Mouse (Mus musculus): ENCODE data around the gene Slc16a4. TPM values are rescaled to one million over a fixed set of nuclear protein-coding genes. Genes with fewer than 3 reads are reported as not detected.
"Not testable (repeated sequence)": the region's sequence is repeated elsewhere in the genome, so short reads cannot be mapped to it uniquely, and the experiment has no call there.

The Slc16a4 gene
- total RNA-seq, 2 experiments from 2014 or later, result not detected

DNA sequence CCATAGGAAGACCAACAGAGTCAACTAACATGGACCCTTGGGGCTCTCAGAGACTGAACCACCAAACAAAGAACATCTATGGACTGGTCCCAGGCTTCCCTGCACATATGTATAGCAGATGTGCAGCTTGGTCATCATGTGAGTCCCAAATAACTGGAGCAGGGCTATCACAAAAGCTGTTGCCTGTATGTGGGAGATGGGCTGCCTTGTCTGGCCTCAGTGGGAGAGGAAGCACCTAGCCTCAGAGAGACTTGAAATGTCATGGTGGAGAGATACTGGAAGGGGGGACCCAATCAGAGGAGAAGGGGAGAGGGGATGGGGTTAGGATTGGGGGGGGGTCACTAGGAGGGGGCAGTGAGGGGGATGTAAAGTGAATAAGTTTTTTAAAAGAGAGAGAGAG is 3.7 kb upstream of the Slc16a4 start:
- ATAC-seq (replicated peaks; ENCODE audit: poor library complexity, severe bottlenecking), result no peak

DNA sequence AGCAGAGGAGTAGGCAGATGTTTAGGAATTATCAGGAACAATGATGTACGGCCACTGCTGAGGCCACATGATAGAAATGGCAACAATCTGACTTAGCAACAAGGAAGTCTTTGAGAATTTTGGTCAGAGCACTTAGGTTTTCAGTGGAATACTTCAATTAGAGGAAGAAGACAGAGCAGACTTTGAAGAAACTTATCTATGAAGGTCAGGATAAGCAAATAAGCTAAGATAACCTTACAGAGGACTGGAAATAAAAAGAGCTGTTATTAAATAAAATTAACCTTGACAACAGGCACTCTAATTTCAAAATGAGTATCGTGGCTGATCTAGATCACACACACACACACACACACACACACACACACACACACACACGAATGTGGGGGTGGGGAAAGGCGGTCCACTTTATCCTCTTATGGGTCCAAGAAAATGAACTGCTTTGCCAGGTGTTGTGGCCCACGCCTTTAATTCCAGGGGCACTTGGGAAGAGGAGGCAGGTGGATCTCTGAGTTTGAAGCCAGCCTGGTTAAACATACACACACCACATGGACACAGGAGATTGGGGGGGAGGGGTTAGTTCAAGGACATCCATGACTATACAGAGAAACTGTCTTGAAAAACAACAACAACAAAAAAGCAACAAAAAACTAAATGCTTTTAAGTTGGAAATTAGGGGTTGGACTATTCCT is 4.8 kb downstream of the Slc16a4 start:
- no peak for ATAC-seq (replicated peaks; ENCODE audit: poor library complexity, severe bottlenecking)

DNA sequence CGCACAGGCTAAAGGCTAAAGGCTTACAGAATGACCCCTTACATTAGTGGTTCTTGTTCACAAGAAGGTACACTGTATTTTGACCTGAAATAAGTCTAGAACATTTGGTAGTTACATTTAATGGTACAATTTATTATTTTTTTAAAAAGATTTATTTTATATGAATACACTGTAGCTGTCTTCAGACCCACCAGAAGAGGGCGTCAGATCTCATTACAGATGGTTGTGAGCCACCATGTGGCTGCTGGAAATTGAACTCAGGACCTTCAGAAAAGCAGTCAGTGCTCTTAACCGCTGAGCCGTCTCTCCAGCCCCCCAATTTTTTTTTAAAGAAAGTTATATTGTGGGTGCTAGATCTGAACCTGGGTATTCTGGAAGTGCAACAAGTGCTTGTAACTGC is 5.9 kb downstream of the Slc16a4 start:
- not testable (repeated sequence) for ATAC-seq (replicated peaks; ENCODE audit: poor library complexity, severe bottlenecking)

DNA sequence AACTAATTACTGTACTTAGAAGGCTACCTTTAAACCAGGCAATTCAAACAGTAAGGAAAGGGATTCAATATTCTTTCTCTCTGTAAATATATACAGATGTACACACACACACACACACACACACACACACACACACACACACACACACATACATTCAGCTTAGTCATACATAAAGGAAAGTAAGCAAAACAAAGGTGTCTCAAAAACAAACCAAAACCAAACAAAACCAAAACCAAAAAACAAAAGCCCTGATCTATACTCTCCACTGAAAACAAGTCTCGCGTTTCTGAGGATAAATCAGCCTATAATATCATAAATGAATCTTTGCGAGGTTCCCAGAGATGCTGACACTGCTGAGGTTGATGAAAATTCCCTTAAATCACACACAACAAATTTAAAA is 26.3 kb downstream of the Slc16a4 start:
- ATAC-seq (replicated peaks; ENCODE audit: poor library complexity, severe bottlenecking), result no peak

DNA sequence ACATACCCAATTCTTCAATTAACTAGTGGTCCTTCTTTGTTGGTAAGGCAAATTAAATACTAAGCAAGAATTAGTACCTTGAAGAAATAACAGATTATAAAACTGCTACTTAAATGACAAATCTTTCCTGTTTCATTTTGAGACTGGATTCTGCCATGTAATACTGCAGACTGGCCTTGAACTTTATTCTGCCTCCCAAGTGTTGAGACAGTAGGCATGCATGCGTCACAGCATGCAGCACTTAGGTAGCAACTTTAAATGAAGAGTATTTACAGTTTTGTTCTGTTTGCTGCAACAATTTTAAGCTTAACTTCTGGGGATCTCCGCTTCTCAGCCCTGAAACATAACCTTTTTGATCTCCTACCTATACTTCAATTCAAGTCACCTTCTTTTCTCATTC is 30.1 kb downstream of the Slc16a4 start:
- no peak for ATAC-seq (replicated peaks; ENCODE audit: poor library complexity, severe bottlenecking)

DNA sequence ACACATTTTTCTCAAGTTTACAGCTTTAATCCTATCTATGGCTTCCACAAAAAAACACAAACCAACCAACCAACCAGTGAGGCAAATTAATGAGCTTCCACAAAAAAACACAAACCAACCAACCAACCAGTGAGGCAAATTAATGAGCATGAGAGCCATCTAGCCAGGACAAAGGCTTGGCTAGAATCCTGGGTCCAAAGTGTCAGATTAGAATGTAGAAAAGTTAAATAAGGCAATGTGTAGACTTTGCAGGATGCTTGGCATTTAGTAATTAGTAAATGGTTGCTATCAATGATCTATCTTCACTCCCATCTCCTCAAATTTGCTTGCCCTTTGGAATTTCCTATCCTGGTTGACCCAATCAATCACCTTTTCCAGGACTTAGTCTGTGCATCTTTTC is 30.7 kb downstream of the Slc16a4 start:
- no peak for ATAC-seq (replicated peaks; ENCODE audit: poor library complexity, severe bottlenecking)

DNA sequence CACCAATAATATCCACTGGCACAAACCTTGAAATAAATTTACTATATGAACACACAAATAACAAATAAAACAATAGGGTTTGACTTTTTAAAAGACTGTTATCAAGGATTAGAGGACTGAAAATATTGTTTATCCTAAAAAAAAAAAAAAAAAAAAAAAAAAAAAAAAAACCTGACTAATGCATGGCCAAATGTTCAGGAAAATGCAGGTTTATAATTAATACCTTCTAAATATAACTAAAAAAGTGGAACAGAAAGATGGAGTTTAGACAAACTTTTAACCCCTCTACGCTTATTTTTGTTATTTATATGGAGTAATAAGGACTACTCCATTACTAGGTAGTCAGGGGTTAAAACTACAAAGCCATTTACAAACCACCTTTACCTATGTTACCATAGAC is 35.4 kb downstream of the Slc16a4 start:
- ATAC-seq (replicated peaks; ENCODE audit: poor library complexity, severe bottlenecking), result no peak

DNA sequence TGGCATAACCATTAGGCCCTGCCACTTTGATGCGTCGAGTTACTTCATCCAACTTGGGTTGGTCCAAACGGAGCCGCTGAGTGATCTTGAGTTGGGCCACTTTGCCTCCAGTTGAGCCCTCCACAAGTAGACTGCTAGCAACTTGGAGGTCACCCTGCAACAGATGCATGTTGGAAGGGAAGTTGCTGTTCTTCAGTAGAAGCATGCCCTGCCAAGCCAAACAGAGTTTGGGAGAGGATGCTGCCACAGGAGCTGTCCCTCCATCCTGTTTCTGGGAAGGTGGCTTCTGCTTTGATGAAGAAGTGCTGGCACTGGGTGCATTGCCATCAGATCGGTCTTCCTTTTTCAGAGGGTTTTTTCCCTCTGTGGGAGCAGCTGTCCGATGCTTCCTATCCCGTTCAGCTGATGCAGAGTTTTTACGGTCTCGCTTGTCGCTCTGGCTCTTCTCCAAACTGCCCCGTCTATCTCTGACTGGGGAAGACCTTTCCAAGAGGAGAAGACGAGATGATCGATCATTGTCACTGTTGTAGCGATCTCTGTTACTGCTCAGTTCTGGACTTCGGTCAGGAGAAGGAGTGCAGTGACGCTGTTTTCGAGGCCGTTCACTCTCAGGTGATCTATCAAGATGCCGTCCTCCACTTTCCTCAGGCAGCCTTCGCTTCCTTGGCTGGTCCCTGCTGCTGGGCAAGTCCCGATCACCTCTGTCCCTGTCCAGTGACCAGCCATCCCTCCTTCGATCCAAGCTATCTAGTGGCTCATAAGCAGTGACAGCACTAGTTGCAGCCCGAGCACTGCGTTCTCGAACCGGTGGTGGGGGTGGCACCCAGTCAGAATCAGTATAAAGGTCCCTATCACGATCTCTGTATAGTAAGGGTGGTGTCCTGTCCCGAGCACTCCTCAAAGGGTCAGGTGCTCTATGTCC is 39.7 kb downstream of the Slc16a4 start:
- no peak for ATAC-seq (replicated peaks; ENCODE audit: poor library complexity, severe bottlenecking)

DNA sequence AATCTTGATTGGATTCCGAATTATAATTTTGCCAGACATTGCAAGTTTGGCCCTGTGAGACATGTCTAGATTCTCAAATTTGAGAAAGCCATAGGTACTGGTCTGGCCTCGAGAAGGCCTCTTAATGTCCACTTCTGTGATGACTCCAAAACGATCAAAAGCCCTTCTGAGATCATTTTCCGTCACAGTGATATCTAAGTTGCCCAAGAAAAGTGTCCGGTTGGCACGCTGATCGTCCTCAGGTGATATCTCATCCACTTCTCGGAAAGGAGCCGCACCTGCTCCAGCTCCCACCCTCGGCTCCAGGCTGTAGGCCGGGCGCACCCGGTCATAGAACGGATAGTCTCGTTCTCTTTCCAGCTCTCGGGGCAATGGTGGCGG is 40.7 kb downstream of the Slc16a4 start:
- ATAC-seq (replicated peaks; ENCODE audit: poor library complexity, severe bottlenecking), result no peak

DNA sequence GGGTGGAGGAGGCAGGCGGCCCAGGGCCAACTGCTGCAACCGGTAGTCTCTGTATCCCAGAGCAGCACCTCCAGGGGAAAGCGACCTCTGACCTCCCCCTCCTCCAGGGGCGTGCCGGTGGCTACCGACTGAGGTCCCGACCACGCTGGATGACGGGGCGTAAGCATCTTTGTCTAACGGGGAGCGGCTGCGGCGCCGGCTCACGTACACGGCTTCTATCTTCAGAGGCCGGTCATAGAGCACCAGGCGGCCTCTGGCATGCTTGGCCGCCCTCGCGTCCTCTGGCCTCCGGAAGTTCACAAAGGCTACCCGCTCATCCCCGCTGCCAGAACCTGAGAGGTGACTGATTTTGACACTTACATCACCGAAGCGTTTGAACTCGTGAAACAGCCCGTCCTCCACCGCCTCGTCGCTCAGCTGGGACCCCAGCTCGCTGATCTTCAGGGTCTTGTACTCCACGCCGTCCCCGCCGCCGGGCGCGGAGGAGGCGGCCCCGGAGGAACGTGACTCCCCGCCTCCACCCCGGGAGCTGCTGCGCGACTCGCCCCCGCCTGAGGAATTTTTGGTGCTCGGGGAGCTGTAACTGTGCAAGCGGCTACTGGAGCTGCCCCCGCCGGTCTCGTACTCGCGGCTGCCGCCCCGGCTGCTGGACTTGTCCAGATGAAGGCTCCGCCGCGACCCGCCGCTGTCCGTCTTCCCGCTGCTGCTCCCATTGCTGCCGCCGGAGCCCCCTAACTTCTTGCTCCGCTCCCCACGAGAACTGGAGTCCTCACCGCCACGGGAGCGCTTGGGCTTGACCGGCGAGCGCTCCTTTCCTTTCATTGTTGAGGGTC is 41.3 kb downstream of the Slc16a4 start:
- 0 out of 2 replicates have a peak, but pooled peaks have one; percentile 1 for ATAC-seq (replicated peaks; ENCODE audit: poor library complexity, severe bottlenecking)

DNA sequence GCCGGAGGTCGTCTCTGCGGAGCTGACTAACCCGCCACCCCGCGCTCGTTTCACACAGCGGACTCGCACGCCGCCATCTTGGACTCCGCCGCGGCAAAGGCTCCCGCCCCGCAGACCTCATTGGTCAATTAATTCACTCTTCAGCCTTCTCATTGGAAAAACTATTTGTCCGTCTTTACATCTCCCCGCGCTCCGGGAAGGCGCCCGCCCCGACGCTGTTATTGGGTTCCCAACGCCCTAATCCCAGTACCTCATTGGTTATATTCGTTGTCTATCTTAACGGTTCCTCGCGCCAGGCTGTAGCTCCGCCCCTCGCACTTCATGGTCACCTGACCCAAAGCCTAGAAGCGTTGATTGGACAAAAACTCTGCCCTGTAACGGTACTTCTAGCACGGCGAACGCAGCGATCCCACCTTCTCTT is 41.9 kb downstream of the Slc16a4 start:
- peak; percentile 74 for ATAC-seq (replicated peaks; ENCODE audit: poor library complexity, severe bottlenecking)

DNA sequence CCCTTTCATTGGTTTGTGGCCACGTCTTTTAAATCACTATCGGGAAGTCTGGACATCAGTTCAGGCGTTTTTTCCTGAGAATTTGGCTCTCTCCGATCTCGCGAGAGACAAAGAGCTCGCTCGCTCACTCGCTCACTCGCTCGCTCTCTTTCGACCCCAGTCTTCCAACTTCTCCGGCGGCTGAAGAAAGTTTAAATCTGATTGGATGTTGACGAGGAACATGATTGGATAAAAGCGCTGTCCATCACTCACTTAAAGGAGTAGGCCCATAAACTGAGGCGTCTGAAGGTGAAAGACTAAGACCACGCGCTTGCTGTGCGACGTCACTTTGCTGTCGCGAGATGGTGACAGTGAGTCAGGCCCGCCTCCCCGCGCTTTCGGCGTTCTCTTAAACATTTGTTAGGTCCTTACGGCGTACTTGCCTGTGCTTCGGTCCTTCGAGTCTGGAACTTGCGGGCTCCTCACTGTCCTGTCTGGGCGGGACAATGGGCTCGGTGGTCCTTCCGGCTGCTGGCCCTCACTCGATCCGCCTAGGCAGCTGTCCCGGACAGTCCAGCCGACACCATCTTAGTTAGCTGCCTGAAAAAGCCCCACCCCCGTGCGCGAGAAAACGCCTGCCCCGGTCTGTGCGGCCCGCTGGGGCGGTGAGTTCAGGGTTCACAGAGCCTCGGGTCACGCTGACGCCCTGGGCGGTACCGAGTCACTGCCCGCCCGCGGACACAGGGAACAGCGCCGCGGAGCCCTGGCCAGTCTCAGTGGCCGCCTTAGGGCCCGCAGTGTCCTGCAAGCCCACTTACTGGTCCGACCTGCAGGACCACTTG is 42.6 kb downstream of the Slc16a4 start, which contains the start of gene Rbm15:
Gene Rbm15, minus strand, starts transcription at position 293 of the 821 bp plus-strand sequence.
- ATAC-seq (replicated peaks; ENCODE audit: poor library complexity, severe bottlenecking), result peak; percentile 65

DNA sequence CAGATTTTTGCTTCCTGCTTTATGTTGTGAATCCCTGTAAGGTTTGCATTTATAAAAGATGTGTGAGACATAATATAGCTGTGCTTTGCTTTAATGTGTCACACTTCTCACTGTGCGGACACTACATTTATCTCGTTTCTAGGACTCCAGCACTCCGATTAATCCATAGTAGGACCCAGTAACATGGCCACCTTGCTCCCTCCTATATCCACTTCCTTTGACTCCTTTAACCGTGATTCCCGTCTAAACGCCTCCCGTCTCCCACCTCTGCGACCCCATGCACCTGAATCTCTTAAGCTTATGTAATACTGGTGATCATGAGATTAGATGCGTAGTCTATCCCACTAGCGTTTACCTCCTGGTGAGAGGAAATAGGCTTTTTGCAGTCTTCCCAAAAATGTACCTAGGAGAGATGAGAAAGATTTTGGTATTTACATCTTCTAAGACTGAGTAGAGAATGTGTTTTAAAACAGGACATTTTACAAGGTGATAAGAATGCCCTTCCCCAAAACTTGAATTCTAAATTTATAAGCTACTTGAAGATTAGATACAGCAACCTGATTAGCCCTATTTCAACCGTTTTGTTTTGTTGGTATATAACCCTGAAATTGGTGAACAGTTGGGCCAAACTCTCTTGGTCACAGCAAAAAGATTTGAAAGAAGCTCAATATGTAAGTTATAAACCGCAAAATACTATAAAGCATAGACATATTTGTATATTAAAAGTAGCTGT is 43.3 kb downstream of the Slc16a4 start:
- no peak for ATAC-seq (replicated peaks; ENCODE audit: poor library complexity, severe bottlenecking)

DNA sequence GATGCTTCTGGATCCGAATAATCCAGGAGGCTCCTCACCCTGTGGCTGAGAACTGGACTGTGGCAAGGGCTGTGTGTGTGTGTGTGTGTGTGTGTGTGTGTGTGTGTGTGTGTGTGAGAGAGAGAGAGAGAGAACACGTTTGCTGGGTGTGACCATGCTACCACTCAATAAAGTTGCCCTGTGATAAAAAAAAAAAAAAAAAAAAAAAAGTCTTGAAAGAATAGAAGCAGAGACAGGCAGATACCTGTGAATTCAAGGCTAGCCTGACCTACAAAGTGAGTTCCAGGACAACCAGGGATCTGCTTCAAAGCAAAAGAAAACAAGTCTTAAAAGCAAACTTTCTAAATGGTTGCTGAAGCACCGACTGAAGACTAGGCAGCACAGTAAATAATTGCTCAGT is 52.9 kb downstream of the Slc16a4 start:
- ATAC-seq (replicated peaks; ENCODE audit: poor library complexity, severe bottlenecking), result no peak

DNA sequence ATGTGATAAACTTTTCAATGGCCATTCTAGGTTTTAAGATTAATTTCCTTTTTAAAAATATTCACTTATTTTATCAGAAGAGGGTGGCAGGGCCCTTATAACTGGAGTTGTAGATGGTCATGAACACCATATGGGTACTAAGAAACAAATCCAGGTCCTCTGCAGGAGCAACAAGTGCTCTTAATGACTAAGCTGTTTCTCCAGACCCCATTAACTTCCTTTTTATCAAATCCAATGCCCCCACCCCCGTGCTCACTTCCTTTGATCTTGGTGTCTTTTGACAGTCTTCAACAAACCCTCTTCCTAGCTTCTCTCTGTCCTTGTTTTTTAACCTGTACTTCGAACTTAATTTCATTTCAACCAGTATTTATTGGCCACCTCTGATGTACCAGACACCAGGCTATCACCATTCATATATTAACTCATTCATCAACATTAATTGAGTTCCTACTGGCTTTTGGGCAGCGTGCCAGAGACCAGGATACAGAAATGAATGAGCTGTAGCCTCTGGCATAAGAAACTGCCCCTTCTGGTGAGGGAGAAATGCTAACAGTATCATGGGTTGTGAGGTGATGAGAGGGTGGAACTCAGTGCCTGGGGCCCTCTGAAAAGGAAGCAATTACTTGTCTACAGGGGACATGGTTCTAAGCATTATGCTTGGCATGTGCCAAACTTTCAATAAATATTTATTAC is 54.1 kb downstream of the Slc16a4 start:
- peak; percentile 86 for ATAC-seq (replicated peaks; ENCODE audit: poor library complexity, severe bottlenecking)

DNA sequence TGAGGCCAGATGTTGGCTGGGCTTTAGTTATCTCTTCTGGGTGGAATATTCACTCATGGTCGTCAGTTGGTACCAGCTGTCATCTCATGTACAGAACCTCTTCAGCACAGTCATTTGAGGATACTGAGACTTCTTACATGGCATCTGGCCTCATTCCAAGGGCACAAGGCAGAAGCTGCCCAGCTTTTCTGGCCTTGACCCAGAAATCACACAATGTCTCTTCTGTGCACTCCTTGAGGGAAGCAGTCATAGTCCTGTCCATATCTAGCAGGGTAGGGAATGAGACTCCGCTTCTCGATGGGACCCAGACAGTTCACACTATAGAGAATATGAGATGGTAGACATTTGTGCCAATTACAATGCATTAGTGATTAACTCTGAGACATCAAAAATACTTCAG is 58.0 kb downstream of the Slc16a4 start:
- no peak for ATAC-seq (replicated peaks; ENCODE audit: poor library complexity, severe bottlenecking)

DNA sequence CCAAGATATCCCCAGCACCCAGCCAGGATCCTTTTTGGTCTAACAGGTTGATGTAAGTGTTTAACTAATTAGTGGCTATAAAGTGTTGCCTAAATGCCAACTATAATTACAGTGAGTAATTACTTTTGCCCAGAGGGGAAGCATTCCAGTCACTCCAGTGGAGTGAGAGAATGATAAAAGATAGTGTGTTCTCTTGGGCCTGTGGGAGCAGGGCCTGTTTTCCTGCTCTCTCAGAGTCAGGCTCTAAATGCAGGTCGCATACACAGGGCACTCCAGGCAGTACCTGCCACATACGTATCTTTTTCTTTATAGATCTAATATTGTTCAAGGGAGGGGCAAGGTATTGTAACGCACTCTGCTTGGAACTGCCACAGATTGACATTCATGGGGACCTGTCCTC is 60.7 kb downstream of the Slc16a4 start:
- no peak for ATAC-seq (replicated peaks; ENCODE audit: poor library complexity, severe bottlenecking)

DNA sequence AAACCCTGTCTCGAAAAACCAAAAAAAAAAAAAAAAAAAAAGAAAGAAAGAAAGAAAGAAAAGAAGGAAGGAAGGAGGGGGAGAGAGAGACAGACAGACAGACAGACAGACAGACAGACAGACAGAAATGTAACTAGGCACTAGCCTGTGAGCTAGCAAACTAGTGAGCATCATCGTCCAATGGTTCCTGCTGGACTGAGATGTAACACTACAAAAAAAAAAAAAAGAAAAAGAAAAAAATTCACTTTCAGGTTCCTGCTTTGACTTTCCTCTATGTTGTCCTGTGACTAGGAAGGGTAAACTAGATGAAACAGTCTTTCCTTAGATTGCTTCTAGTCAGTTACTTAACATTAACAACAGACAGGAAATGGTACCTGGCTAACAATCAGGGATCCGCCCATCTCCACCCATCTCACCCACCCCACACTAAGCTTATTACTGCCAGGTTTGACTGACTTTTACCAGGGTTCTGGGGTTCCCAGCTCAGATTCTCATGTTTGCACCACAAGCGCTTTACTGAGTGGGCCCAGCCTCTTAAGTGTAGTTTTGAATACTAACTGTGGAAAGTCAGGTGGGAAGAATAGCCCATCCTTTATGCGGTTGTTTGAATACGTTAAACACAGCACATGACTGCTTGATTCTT is 64.7 kb downstream of the Slc16a4 start:
- no peak for ATAC-seq (replicated peaks; ENCODE audit: poor library complexity, severe bottlenecking)

Measured in granulocyte monocyte progenitor cell, adult 5-6 weeks (primary cell).